ENCODE assay signal across 10 mouse cellular contexts in genomic region chr9:83628669-83629612, GRCm38 (mm10).
DNase-seq lines count a peak whose midpoint lies in the region; ATAC-seq and TF ChIP-seq lines count a peak whose summit lies in the region.
"Had no signal": no experiment of that assay in that cellular context is flagged by ENCODE, and none has a peak within 500 bp of the region (broad histone marks: within the 10 kb centered on the region; RNA-seq: fewer than 3 reads in every experiment).

No protein-coding gene starts in this region.

- 23% methylated on average over 19 of the region's 19 CpGs for WGBS in embryonic facial prominence, embryonic 14.5 days
- WGBS in hindbrain, postnatal 0 days, result 22% methylated on average over 19 of the region's 19 CpGs
- 20% methylated on average over 19 of the region's 19 CpGs for WGBS in midbrain, postnatal 0 days

- peaks cover 11% of the 10 kb centered on the region for H3K4me1 ChIP-seq in embryonic facial prominence, embryonic 14.5 days (ENCODE audit: control insufficient read depth, insufficient read depth, low read length)
- H3K4me1 ChIP-seq in hindbrain, postnatal 0 days (ENCODE audit: insufficient read depth, low read length), result no peaks in the 10 kb centered on the region
- H3K4me1 ChIP-seq in midbrain, postnatal 0 days (ENCODE audit: insufficient read depth, low read length), result peaks cover 8% of the 10 kb centered on the region; the same call in 1 of the 2 replicates

- no peak overlapping the region for H3K27ac ChIP-seq in embryonic facial prominence, embryonic 14.5 days (replicated peaks; ENCODE audit: low read depth, low read length)
- peak overlapping the region; percentile 83 for H3K27ac ChIP-seq in hindbrain, postnatal 0 days
- H3K27ac ChIP-seq in midbrain, postnatal 0 days (ENCODE audit: low read depth, low read length), result peak overlapping the region; percentile 71

- no peaks in the 10 kb centered on the region for H3K27me3 ChIP-seq in embryonic facial prominence, embryonic 14.5 days (replicated peaks; ENCODE audit: control insufficient read depth, insufficient read depth, low read length)
- no peaks in the 10 kb centered on the region for H3K27me3 ChIP-seq in hindbrain, postnatal 0 days (ENCODE audit: insufficient read depth, low read length)
- H3K27me3 ChIP-seq in midbrain, postnatal 0 days (ENCODE audit: insufficient read depth, low read length), result no peaks in the 10 kb centered on the region

- H3K9ac ChIP-seq in embryonic facial prominence, embryonic 14.5 days (ENCODE audit: low read depth, low read length), result no peak overlapping the region
- peak overlapping the region; percentile 40; the same call in 1 of the 2 replicates for H3K9ac ChIP-seq in hindbrain, postnatal 0 days (replicated peaks; ENCODE audit: low read length)
- no peak overlapping the region; the same call in 1 of the 2 replicates for H3K9ac ChIP-seq in midbrain, postnatal 0 days (replicated peaks; ENCODE audit: low read length, poor library complexity, severe bottlenecking)

- no peak for TF ChIP-seq CTCF in hindbrain, postnatal 0 days (IDR thresholded peaks at IDR 0.05; ENCODE audit: low read depth)
- TF ChIP-seq CTCF in midbrain, postnatal 0 days (IDR thresholded peaks at IDR 0.05), result no peak

- H3K4me2 ChIP-seq in embryonic facial prominence, embryonic 14.5 days (ENCODE audit: low read depth, low read length), result no peak overlapping the region
- peak overlapping the region; percentile 25; the same call in 1 of the 2 replicates for H3K4me2 ChIP-seq in hindbrain, postnatal 0 days (ENCODE audit: low read depth, low read length)
- H3K4me2 ChIP-seq in midbrain, postnatal 0 days (ENCODE audit: low read depth, low read length, poor library complexity, severe bottlenecking), result peak overlapping the region; percentile 28; the same call in 1 of the 2 replicates

- no peaks in the 10 kb centered on the region for H3K36me3 ChIP-seq in embryonic facial prominence, embryonic 14.5 days (ENCODE audit: control insufficient read depth, insufficient read depth, low read length)
- no peaks in the 10 kb centered on the region for H3K36me3 ChIP-seq in hindbrain, postnatal 0 days (ENCODE audit: insufficient read depth, low read length)
- H3K36me3 ChIP-seq in midbrain, postnatal 0 days (ENCODE audit: insufficient read depth, low read length), result no peaks in the 10 kb centered on the region

- intact Hi-C loops in heart, postnatal 25 days (cut with DNase I), result no loop called here

- no peak overlapping the region for H3K4me3 ChIP-seq in embryonic facial prominence, embryonic 14.5 days (ENCODE audit: low read depth, low read length)
- no peak overlapping the region for H3K4me3 ChIP-seq in hindbrain, postnatal 0 days (ENCODE audit: low read length)
- H3K4me3 ChIP-seq in midbrain, postnatal 0 days (ENCODE audit: low read depth, low read length), result no peak overlapping the region

- H3K9me3 ChIP-seq in embryonic facial prominence, embryonic 14.5 days (ENCODE audit: control insufficient read depth, low read length), result no peaks in the 10 kb centered on the region
- no peaks in the 10 kb centered on the region for H3K9me3 ChIP-seq in hindbrain, postnatal 0 days (ENCODE audit: low read length)
- no peaks in the 10 kb centered on the region for H3K9me3 ChIP-seq in midbrain, postnatal 0 days (ENCODE audit: low read length)

- peak; percentile 53; the same call in 1 of the 2 replicates for ATAC-seq in embryonic facial prominence, embryonic 14.5 days (ENCODE audit: low read depth)
- peak; percentile 71 for ATAC-seq in hindbrain, postnatal 0 days
- ATAC-seq in midbrain, postnatal 0 days (ENCODE audit: low FRiP score), result peak; percentile 72; the same call in 1 of the 2 replicates

- DNase-seq in heart, adult 11 months, result peak; percentile 33
- no peak for DNase-seq in heart, postnatal 25 days (ENCODE audit: low spot score)
- DNase-seq in embryonic facial prominence, embryonic 14.5 days (ENCODE audit: low spot score), result no peak
- DNase-seq in hindbrain, postnatal 0 days (ENCODE audit: low spot score), result peak; percentile 60
- peak; percentile 59 for DNase-seq in midbrain, postnatal 0 days (ENCODE audit: low spot score)
- DNase-seq in layer of hippocampus, adult 18-20 months (ENCODE audit: low spot score in 2 of 2), result no peak
- DNase-seq in urinary bladder, postnatal 10 days (ENCODE audit: low spot score), result no peak
- no peak for DNase-seq in ovary, postnatal 10 days (ENCODE audit: low spot score)
- DNase-seq: gastrocnemius, postnatal 25 days; lung, postnatal 10 days had no signal

Comparison
In these comparisons a context has a peak if more than half of its experiments do, and no peak if none do; other contexts are left out.
1. DNase-seq: peak in heart, adult 11 months (single experiment), hindbrain, postnatal 0 days (single experiment) and midbrain, postnatal 0 days (single experiment); none in heart, postnatal 25 days (single experiment), embryonic facial prominence, embryonic 14.5 days (single experiment), layer of hippocampus, adult 18-20 months (0 of 2), urinary bladder, postnatal 10 days (single experiment) and ovary, postnatal 10 days (single experiment).
2. Peak in every context shown above with its lines, with median percentiles within 50 percentile points of each other: ATAC-seq.